Mouse (Mus musculus): Measurements from ENCODE around the gene Sfmbt1. TPM values are rescaled to one million over a fixed set of nuclear protein-coding genes. Genes with fewer than 3 reads are reported as not detected.

The Sfmbt1 gene
- polyA plus RNA-seq (2012; rRNA removed): 1.8 and 1.9 TPM in 2 replicates

DNA sequence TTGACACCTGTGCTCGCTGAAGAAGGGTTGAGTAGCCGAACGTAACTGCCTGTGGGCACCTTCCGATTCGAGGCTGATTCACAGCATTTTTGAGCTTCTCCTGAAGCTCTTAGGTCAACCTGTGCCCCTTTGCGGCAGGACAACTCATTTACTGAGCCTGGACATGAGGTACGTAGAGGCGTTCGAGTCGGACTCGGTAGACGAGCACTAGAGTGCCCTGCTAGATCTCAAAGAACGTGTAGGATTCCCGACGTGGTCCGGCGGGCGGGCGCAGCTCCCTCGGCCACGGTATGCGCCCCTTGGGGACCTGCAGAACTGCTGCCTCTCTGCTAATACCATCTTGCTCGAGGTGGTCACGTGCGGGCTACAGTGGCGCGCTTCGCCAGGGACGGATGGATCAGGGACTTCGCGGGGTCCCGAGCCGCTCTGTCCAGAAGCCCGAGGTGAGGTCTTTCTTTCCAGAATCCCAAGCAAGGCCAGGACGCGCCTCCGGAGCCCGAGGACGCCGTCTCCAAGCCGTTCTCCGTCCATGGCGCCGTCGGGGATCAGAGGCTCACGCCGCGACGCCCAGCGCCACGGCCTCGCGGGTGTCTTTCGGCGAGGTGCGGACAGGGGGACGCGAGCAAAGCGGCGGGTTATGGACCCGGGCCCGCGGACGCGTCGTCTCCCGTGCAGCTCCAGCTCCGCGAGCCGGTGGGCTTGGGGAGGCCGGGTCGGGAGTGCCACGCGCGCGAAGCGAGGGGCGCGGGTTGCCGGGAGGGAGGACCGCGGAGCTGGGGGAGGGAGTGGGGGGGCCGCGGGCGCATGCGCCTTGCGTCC is at the start of gene Sfmbt1:
Gene Sfmbt1 (plus strand): TSS at position 51 of the 819 bp plus-strand sequence.
- no peak for DNase-seq (ENCODE audit: low read depth, low spot score)
- WGBS: 2% methylated on average over 82 of the region's 87 CpGs

GRCm38 (mm10) chr14:30666061-30666460 is 48.6 kb upstream of the Sfmbt1 start:
- 27% methylated on average over 3 of the region's 3 CpGs for WGBS
- DNase-seq (ENCODE audit: low read depth, low spot score): no peak

DNA sequence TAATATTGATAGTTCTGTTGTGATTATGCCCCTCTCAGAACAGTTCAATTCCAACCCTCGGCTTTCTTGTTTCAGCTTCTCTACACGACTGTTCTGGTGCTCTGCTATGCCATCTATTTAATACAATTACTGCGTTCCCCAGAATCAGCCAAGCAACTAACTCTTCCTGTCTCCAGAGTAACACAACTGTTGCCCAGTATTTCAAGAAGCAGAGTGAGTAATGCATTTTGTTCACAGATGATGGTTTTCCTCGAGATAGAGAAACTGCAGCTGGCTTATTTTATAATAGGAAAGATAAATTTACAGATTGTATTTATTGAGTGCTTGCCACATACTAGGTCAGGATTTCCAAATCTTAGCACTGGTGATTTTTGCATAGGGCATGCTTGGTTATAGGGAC is 48.0 kb upstream of the Sfmbt1 start:
- DNase-seq (ENCODE audit: low read depth, low spot score): no peak
- 43% methylated on average over 4 of the region's 4 CpGs for WGBS

DNA sequence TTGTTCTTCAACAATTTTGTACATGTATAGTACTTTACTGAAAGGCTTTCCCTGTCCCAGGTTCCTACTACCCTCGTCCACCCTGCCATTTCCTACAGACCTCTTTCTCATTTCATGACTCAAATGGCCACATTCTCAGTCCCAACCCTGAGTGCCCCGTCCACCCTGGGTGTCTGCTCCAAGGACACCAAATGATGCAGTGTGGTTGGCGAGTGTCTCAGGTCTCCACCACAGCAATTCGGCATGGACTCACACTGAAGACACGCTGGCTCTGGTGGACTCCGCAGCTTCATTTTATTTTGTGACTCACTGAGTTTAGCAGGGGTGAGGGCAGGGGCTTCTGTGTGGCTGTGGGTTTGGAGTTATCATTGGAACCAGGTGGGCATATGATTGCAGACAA is 44.5 kb upstream of the Sfmbt1 start:
- WGBS: 94% methylated on average over 6 of the region's 6 CpGs
- DNase-seq (ENCODE audit: low read depth, low spot score): no peak

- DNase-seq (ENCODE audit: low read depth, low spot score): no peak
- 68% methylated on average over 15 of the region's 15 CpGs for WGBS
These were observed 43.3 kb upstream of the Sfmbt1 start for GRCm38 (mm10) chr14:30671095-30671985.

DNA sequence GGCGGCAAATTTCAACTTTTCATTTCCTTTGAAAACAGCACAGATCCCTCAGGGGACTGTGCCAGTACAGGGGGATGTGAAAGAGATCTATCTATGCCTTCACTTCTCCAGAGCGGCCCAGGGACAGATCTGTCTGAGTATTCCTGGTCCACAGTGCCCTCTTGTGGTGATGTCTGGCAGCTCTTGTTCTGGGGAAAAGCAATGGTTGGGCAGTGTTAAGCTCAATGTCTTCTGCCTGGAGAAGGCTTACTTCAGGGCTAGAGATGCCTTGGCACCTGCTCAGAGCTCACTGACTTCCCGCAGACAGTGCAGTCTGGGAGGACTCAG is 42.7 kb upstream of the Sfmbt1 start:
- 6% methylated on average over 3 of the region's 3 CpGs for WGBS
- peak; percentile 76 for DNase-seq (ENCODE audit: low read depth, low spot score)

DNA sequence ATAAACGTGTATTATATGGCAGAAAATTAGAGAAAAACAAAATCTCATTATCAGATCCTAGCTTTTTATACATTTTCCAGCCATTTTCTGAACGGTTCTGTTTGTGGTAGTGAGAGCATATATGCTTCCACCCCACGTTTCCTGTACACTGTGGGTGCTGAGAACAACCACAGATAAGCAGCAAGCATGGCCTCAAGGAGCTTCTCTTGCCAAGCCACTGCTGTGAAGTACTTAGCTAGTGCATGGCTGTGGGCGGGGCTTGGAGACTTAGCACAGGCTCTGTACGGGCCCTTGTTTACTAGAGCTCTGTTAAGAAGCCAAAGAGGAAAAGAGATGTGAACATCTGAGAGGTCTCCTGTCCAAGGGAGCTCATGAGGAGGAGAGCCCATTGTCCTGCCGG is 39.7 kb upstream of the Sfmbt1 start:
- 65% methylated on average over 6 of the region's 6 CpGs for WGBS
- DNase-seq (ENCODE audit: low read depth, low spot score): no peak

GRCm38 (mm10) chr14:30682131-30682530 is 32.5 kb upstream of the Sfmbt1 start:
- DNase-seq (ENCODE audit: low read depth, low spot score): no peak
- 94% methylated on average over 3 of the region's 3 CpGs for WGBS

GRCm38 (mm10) chr14:30690685-30691084 is 24.0 kb upstream of the Sfmbt1 start:
- DNase-seq (ENCODE audit: low read depth, low spot score): no peak
- 35% methylated on average over 3 of the region's 3 CpGs for WGBS

- DNase-seq (ENCODE audit: low read depth, low spot score): no peak
- 75% methylated on average over 6 of the region's 6 CpGs for WGBS
These were observed 22.2 kb upstream of the Sfmbt1 start for GRCm38 (mm10) chr14:30692439-30692838.

GRCm38 (mm10) chr14:30694786-30695185 is 19.9 kb upstream of the Sfmbt1 start:
- DNase-seq (ENCODE audit: low read depth, low spot score): no peak
- WGBS: 93% methylated on average over 2 of the region's 2 CpGs

DNA sequence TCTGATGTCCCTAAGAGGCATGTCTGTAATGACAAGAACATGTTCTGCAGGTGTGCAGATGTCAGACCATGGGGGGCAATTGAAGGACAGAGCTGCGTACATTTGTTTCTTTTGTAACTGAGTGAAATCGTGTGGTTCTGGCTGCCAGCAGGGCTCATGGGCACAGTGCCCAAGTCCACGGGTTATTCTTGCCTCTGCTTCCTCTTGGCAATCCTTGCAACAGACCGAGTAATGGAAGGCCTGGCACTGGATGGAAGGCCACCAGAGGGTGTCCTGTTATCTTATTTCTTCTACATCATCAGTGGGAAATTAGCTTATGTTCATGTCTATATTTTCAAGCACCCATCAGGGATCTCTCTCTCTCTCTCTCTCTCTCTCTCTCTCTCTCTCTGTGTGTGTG is 19.0 kb upstream of the Sfmbt1 start:
- 3% methylated on average over 4 of the region's 4 CpGs for WGBS
- peak; percentile 62 for DNase-seq (ENCODE audit: low read depth, low spot score)

GRCm38 (mm10) chr14:30697407-30698052 is 17.1 kb upstream of the Sfmbt1 start:
- DNase-seq (ENCODE audit: low read depth, low spot score): no peak
- 86% methylated on average over 15 of the region's 15 CpGs for WGBS

GRCm38 (mm10) chr14:30699656-30700055 is 15.0 kb upstream of the Sfmbt1 start:
- DNase-seq (ENCODE audit: low read depth, low spot score): no peak
- 39% methylated on average over 8 of the region's 8 CpGs for WGBS

GRCm38 (mm10) chr14:30702512-30702911 is 12.1 kb upstream of the Sfmbt1 start:
- no peak for DNase-seq (ENCODE audit: low read depth, low spot score)
- WGBS: 42% methylated on average over 5 of the region's 5 CpGs

- 54% methylated on average over 5 of the region's 5 CpGs for WGBS
- DNase-seq (ENCODE audit: low read depth, low spot score): no peak
These were observed 11.6 kb upstream of the Sfmbt1 start for GRCm38 (mm10) chr14:30703079-30703478.

GRCm38 (mm10) chr14:30704098-30704855 is 10.4 kb upstream of the Sfmbt1 start:
- no peak for DNase-seq (ENCODE audit: low read depth, low spot score)
- WGBS: 82% methylated on average over 8 of the region's 8 CpGs

- WGBS: 95% methylated on average over 2 of the region's 2 CpGs
- no peak for DNase-seq (ENCODE audit: low read depth, low spot score)
These were observed 2.8 kb upstream of the Sfmbt1 start for GRCm38 (mm10) chr14:30711892-30712291.

GRCm38 (mm10) chr14:30713769-30714168 is 880 bp upstream of the Sfmbt1 start:
- DNase-seq (ENCODE audit: low read depth, low spot score): no peak
- WGBS: 75% methylated on average over 1 of the region's 1 CpGs

DNA sequence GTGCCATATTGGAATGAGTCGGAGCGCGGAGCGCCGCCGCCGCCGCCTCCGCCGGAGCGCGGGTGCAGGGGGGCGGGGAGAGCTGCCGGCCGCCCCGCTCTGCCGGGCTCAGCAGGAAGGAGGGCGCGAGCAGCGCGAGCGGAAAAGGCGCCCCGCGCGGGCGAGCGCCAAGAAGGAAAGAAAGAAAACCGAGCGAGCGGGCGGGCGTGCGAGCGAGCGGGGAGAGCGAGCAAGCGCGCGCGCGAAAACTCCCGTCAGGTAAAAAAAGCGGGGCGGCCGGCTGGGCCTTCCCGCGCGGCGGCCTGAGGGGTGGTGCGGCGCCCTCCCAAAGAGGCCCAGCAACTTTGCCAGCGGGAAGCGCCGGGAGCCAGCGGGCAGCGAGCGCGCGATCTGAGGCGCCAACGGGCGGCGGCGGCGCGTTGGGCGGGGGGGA is 985 bp downstream of the Sfmbt1 start:
- WGBS: 1% methylated on average over 58 of the region's 68 CpGs
- no peak for DNase-seq (ENCODE audit: low read depth, low spot score)
